Mouse (Mus musculus) heart, adult 8-10 months (tissue): ENCODE measurements at regions not wholly inside any gene's neighbourhood (a gene's known extent, or its start where the extent isn't known, plus 50 kb on each side); places are given as distances from the start of the nearest gene placed in this dataset.

ENCODE experiments used
- DNase-seq: peaks from one replicate; pipeline ENCODE4 v3.0.0; 2022; ENCODE audit warnings: low spot score

- DNase-seq, result no peak
These were observed 126.7 kb downstream of the Lmo4 start for GRCm38 (mm10) chr3:144078198-144078935.

GRCm38 (mm10) chr3:144069979-144070540 lies 135.0 kb downstream of the Lmo4 start:
- no peak for DNase-seq

- no peak for DNase-seq
These were observed 138.0 kb downstream of the Lmo4 start for GRCm38 (mm10) chr3:144067016-144067415.

GRCm38 (mm10) chr3:144058106-144058505 lies 146.9 kb downstream of the Lmo4 start:
- no peak for DNase-seq

GRCm38 (mm10) chr3:144050341-144050740 lies 154.7 kb downstream of the Lmo4 start:
- no peak for DNase-seq

GRCm38 (mm10) chr3:144049270-144049669 lies 155.8 kb downstream of the Lmo4 start:
- DNase-seq, result no peak

GRCm38 (mm10) chr3:144044366-144044765 lies 160.7 kb downstream of the Lmo4 start:
- DNase-seq, result no peak

GRCm38 (mm10) chr3:144041788-144042187 lies 163.2 kb downstream of the Lmo4 start:
- no peak for DNase-seq

GRCm38 (mm10) chr3:144039498-144039897 lies 165.5 kb downstream of the Lmo4 start:
- DNase-seq, result no peak

- no peak for DNase-seq
These were observed 175.4 kb downstream of the Lmo4 start for GRCm38 (mm10) chr3:144029611-144030010.

GRCm38 (mm10) chr3:144029121-144029520 lies 175.9 kb downstream of the Lmo4 start:
- peak; percentile 3 for DNase-seq

- no peak for DNase-seq
These were observed 177.7 kb downstream of the Lmo4 start for GRCm38 (mm10) chr3:144027134-144027980.

- no peak for DNase-seq
These were observed 179.4 kb downstream of the Lmo4 start for GRCm38 (mm10) chr3:144025451-144026125.

GRCm38 (mm10) chr3:144024216-144024615 lies 180.8 kb downstream of the Lmo4 start:
- no peak for DNase-seq

- no peak for DNase-seq
These were observed 182.0 kb downstream of the Lmo4 start for GRCm38 (mm10) chr3:144023058-144023457.

GRCm38 (mm10) chr3:144021969-144022368 lies 183.1 kb downstream of the Lmo4 start:
- no peak for DNase-seq

GRCm38 (mm10) chr3:144020189-144020940 lies 184.7 kb downstream of the Lmo4 start:
- DNase-seq, result no peak

GRCm38 (mm10) chr3:144019293-144019692 lies 185.7 kb downstream of the Lmo4 start:
- no peak for DNase-seq

- DNase-seq, result no peak
These were observed 186.5 kb downstream of the Lmo4 start for GRCm38 (mm10) chr3:144018559-144018958.

GRCm38 (mm10) chr3:144015236-144015635 lies 189.8 kb downstream of the Lmo4 start:
- no peak for DNase-seq

GRCm38 (mm10) chr3:144013481-144014125 lies 191.4 kb downstream of the Lmo4 start:
- no peak for DNase-seq
